Mouse (Mus musculus) mouse embryonic stem cell (cell line): ENCODE results near the gene Bri3bp.
"Not testable (repeated sequence)": the region's sequence is repeated elsewhere in the genome, so short reads cannot be mapped to it uniquely, and the experiment has no call there.

Source experiments
- in situ Hi-C, 2 experiments: fragments of 300-500 bp; cut with MboI; formaldehyde crosslinking; loops; 1 replicate in 1 of 2; 3 replicates in 1 of 2; pipeline ENCODE4 v1.14.3; 2019 to 2020; ENCODE audit warnings: low sequenced_read_pairs in 2 of 2, low pct_unique_long_range_greater_than_20kb in 1 of 2, mixed read lengths in 1 of 2; ENCODE audit not compliant: unreplicated experiment in 1 of 2

Gene Bri3bp

DNA sequence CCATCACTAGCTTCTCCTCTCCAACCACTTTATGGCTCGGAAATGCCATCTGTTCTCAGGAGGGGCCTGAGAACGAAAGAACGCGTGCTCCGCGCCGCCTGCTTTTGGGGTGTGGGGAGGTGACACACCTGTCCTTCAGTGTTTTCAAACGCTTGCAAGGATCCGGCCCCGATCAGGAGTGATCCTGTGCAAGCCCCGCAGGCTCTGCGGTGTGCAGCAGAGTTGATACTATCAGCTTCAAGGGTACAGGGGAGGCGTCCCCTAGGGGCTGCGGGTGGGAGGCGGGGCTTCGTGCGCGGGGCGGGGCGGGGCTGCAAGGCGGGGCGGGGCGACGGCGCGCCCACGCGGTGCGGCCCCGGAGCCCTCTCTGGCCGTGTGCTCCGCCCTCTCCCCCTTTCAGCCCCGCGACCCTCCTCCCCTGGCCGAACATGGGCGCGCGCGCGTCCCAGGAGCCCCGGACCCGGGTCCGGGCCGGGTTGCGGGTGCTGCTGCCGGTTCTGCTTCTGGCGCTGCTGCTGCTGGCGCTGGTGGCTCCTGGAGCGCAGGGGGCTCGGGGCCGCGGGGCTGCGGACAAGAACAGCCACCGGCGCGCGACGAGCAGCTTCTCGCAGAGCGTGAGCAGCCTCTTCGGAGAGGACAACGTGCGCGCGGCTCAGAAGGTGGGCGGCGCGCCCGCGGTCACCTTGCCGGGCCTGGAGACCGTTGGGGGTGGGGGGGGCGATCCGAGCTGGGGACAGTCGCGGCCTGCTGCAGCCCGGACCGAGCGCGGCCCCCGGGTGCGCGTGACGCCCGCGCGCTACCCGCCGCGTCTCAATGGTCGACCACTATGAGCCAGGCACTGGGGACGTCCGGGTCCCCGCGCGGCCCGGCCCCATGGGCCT is at the start of gene Bri3bp:
TSS of gene Bri3bp (plus strand) at position 335 of the 881 bp plus-strand sequence.
- in situ Hi-C loops = no loop called here

DNA sequence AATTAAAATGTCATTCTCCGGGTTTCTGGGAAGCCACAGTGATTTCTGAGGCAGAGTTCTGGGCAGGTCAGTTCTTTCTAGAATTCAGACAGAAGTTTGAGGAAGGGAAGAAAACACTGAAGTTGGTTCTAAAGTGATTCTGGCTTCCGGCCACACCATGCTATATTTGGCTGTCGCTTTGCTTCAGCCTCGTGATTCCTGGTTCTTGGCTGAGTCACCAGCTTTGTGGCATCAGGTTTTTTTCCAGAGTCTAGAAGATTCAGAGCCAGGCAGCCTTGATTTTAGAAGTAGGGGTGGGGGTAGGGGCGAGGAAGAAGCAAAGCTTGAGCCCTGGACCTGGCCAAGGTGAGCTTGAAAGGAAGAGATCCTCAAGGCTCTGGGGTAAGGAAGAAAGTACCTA is 49.8 kb upstream of the Bri3bp start:
- in situ Hi-C loops = no loop called here

DNA sequence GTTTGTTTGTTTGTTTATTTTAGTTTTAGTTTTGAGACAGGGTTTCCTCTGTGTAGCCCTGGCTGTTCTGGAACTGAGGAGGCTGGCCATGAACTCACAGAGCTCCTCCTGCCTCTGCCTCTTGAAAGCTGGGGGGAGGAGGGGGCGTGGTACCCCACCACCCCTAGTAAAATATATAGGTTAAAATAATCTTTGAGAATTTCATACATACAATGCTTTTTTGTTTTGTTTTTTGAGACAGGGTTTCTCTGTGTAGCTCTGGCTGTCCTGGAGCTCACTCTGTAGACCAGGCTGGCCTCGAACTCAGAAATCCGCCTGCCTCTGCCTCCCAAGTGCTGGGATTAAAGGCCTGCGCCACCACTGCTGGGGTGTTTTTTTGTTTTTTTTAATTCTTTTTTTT is 49.2 kb upstream of the Bri3bp start:
- in situ Hi-C loops = not testable (repeated sequence)

DNA sequence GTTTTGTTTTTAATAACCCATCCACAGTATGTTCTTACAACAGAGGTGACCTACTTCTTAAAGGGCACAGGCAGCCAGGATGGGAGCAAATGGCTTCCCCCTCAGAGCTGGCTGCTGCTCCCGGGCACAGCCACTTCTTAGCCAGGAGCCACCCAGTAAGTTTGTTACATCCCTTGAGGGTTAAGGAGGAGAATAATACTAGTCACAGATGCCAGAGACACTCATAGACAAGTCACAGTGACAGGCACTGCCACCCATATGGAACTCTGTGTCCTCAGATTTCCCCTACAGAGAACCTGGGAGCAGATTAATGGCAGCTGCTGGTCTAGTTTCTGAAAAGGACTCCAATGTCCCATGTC is 48.8 kb upstream of the Bri3bp start:
- in situ Hi-C loops = no loop called here

DNA sequence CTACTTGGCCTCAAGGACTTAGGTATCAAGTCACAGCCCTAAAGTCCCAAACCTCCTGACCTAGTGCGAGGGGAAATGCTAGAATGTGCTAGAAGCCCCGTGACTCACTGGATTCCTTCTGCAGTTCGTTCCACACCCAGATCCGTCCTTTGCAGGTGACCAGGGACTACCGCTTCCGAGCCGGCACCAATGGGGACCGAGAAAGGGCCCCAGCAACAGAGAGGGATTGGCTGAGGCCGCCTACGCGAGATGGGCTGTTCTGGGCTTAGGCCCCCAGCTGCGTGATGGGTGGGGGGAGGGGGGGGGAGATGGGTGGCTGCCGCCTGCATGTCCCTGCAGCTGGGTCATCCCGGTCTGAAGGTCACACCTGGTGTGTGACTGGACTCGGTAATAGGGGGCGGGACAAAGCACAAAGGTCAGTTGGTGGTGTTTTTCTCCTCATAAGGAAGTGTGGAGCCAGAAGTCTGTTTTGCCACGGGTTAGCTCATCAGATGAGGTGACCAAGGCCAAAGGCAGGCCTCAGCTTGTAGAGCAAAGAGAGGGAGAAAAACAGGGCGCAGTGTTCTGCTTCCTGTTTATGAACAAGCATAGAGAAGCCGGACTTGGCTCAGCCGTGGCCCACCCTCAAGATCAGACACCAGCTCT is 48.3 kb upstream of the Bri3bp start:
- in situ Hi-C loops = no loop called here

DNA sequence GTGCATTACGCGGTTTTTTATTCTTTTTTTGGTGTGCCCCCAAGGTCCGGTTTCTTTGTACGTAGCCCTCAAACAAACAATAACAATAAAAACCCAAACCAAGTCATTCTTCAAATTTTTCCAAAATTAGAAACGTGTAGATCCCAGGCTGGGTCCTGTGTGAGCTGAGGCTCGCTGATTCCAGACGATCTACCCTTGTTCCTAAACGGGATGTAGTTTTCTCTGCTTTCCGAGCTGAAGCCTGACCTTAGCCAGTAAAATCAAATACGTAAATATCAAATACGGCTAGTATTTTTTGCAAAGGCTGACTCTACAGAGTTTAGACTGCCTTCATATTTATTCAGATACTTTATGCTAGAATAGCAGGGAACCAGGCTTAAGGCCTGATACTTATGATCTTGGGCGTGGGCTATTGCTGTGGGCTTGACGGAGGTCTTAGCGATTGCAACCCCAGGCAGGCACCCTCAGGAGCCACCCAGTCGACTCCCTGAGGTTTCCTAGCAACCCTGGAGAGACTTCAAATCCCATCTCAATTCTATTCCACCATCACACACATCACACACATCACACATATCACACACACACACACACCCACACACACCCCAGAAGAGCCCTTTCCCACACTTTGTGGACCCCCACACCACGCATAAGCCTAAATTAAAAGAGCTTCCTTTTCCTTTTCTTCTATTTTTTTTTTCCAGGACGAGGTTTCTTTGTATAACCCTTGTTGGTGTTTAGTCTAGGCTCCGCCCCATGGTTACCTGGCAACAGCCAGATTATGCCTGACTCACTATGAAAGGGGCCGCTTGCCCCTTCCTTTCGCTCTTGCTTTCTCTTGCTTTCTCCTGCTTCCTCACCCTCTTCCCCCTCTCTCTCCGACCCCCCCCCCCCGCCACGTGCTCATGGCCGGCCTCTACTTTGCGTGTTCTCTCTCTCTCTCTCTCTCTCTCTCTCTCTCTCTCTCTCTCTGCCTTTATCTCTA is 47.5 kb upstream of the Bri3bp start:
- in situ Hi-C loops = no loop called here

DNA sequence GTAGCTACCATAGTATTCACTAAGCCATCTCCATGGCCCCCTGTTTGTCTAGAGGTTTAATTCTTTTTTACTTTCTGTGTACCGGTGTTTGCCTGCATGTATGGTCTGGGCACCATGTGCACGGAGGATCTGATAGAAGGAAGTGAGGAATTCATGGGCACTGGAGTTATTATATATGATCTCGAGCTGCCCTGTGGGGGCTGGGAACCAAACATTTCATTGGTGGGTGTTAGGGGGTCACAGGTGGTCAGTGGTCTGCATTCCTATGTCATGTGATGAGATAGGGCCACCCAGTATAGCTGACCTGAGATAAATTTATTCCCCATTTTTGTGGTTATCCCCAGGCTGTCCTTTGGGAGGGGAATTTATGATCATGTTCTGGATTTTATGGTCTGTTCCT is 46.4 kb upstream of the Bri3bp start:
- in situ Hi-C loops = no loop called here

DNA sequence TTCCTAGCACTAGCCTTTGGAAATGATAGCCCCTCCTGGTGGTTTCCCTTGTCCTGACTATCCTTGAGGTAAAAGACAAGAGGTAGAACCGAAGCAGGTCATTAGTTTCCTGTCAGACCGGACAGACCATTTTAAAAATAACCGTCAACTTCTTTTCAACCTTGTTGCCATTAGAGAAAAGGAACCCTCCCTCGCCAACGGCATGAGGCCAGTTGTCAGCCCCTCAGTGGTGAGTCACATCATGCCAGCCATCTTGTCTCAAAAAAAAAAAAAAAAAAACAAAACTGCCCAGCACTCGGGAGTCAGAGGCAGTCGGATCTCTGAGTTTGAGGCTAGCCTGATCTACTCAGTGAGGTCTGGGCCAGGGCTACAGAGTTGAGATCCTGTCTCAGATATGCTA is 40.5 kb upstream of the Bri3bp start:
- in situ Hi-C loops = no loop called here

DNA sequence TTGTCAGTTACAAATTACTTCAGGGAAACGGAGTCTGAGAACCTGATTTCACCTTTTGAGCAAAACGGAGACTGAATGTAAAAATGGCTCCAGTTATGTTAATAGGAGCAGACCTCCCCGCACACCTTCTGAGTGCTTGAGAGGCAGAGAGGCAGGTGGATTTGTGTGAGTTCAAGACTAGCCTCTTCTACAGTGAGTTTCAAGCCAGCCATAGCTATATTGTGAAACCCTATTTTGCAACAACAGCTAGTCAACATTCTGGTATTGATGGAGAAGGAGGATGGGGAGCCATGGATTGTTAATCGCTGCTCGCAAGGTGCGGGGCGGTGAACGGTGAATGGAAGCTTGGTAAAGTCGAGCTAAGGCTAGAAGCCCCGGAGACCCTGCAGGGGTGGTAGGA is 38.9 kb upstream of the Bri3bp start:
- in situ Hi-C loops = no loop called here

DNA sequence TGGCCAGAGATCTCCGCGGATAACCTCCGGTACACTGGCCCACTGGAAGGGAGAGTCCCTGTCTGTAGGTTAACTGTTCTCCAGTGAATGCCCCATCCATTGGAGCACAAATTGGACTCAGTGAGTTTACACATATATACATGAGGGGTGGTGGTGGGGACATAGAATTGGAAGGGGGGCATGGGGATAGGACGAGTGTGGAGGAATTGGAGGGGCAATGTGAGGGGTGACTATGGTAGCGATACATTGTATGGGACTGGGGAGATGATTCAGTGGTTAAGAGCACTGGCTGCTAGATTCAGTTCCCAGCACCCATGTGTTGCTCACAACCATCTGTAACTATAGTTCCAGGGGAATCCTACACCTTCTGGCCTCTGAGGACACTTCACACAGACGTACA is 38.4 kb upstream of the Bri3bp start:
- in situ Hi-C loops = no loop called here

DNA sequence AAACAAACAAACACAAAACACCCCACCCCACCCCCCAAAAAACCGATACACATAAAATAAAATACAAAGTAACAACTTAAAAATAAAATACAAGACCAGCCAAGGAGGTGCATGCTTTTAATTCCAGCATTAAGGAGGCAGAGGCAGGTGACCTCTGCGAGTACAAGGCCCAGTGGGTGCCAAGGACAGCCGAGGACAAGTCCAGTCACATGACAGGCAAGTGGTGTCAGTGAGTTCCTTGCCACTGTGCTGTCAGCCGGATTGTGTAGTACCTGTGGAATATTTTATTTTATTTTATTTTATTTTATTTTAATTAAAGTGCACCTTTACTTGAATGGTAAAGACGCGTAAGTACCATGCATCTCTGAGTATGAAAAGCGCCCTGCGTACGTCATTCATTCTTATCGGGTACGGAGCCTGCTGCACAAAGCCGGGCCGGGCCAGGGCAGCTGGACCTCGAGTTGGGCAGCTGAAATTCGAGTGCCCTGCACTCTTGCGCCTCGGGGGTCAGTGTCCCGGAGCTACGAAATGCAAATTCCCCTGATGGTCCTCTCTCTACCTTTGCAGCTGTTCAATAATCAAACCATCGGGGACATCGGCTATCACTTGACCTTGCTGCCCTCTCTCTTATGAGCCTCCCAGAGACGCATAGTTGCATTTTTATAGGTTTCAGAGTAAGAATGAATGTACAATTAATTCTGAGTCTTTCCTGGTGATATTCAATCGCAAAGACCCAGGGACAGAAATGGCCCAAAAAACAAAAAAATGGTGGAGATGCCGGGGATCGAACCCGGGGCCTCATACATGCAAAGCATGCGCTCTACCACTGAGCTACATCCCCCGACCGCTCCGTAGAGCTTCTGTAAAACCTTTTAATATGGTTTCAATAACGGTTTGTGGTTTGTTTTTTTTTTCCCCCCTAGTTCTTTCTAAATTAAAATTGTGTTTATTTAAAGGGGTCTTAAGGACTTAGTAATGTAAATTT is 37.6 kb upstream of the Bri3bp start:
- in situ Hi-C loops = no loop called here

DNA sequence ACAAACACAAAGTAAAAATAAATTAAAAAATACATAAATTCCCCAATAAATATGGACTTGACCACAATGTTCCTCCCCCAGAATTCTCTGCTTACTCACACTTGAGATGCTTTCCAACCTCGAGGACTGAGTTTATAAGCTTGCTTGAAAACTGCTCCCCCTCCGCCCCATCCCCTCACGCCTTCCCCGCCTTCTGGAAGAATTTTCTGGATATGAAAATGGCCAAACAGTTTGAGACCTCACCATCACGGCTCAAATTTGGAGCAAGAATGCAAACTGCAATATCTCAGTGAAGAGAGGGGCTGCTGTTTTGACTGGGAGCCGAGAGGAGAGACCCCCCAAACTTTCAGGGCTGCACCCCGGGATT is 36.8 kb upstream of the Bri3bp start:
- in situ Hi-C loops = no loop called here

DNA sequence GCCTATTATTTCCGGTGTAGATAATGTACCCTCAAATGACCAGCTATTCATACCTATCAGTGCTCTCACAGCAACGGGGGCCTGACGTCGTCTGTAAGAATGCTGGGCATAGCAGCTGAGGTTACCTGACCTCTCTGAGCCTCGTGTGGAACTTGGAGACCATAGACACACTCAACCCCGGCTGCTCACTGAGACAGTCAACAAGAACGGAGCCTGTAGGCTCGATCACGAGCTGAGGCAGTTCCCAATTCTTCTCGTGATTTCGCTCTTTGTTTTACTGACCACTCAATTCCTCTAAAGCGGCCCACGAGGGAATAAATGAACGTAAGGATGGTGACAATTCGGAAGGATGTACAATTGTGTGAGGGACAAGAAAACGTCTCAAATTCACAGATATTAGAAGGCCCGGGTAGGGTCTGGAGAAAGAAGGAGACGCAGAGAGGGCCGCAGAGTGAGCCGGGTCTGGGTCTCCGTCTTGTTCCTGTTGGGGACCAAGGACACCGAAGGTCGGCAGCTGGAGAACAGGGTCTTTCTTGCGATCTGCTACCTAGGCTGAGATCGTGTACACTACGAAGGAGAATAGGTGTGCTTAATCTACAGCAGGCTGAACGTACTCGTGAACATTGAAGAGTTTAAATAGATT is 36.3 kb upstream of the Bri3bp start:
- in situ Hi-C loops = no loop called here

DNA sequence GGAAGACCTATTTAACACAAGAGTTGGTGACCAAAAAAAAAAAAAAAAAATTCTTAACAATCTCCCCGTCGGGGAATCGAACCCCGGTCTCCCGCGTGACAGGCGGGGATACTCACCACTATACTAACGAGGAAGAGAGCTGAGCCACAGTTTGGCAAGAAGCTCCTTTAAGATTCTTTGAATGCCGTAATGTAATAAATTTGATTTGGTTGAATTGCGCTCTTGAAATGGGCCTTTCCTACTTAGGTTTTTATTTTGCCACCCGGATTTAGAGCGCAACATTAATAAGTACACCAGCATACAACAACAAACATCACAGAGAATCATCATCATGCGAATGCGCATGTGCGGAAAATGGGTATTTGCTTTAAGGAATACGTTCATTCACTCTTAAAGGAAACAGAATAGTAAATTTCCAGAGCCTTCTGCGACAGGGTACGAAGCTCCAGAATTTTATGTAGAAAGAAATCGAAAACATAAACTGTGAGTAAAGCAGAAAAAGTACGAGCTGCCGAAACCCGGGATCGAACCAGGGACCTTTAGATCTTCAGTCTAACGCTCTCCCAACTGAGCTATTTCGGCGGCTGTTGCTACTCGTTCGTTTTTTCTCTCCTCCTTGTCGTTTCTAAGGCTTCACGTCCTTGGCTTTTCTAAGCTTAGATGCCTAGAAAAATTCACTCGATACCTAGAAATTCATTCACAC is 35.7 kb upstream of the Bri3bp start:
- in situ Hi-C loops = no loop called here

DNA sequence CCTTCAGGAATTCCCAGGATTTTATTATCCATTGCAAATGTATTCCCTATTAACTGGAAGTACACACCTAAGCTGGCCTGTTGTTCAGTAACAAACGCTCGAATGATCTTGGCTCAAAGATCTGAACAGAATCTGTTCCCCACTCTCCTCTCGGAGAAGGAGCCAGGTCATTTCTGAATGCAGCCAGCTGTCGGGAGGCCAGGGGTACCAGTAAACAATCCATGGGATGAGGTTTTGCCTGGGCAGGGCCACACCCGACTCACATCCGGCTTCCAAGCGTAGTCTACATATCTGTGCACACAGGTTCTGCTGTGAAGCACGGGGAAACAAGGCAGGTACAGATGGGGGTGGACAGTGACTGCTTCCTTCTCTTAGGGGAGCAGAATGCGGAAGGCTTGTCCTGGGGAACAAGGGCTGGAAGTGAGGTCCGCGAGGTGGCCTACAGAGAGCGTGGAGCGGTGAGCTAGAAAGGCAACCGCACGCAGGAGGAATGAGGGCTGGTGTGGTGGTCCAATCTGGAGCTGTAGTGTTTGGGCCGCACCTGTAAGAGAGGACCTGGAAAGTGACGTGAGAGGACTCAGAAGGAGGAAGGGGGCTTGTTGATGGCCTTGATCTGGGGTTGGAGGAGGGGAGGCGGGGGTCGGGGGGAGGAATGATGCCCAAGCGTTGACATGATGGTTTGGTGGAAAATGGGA is 34.9 kb upstream of the Bri3bp start:
- in situ Hi-C loops = no loop called here

DNA sequence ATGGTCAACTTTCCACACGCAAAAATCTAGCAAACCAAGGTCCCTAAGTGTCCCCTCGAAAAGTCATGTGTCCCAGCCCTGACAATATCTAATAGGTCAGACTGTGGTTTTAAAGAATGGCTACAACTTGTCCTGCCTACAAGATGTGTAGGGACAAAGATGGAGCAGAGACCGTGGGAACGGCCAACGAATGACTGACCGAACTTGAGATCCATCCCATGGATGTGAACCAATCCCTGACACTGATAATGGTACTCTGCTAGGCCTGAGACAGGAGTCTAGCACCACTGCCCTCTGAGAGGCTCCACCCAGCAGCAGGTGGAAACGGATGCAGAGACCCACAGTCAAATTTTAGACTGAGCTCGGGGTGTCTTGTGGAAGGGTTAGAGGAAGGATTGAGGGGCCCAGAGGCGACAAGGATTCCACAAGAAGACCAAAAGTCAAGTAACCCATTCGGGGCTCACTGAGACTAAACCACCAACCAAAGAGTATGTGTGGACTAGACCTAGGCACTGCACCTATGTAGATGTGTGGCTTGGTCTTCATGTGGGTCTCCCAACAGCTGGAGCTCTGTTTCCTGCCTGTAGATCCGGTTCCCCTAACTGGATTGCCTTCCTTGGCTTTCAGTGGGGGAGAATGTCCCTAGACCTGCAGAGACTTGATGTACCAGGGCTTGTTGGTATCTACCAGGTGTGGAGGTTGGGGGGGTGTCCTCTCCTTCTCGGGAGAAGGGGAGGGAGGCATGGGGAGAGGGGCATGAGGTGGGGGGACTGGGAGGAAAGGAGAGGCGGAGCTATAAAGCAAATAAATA is 34.1 kb upstream of the Bri3bp start:
- in situ Hi-C loops = no loop called here
